Mouse (Mus musculus) gastrocnemius, postnatal 25 days (tissue): ENCODE data around the gene Igfbp4. TPM values are rescaled to one million over a fixed set of nuclear protein-coding genes. Genes with fewer than 3 reads are reported as not detected.

ENCODE experiments used
- total RNA-seq, 2 experiments: library from RNA; stranded (reverse); gene quantifications; 1 replicate in 1 of 2; 2 replicates in 1 of 2; pipeline ENCODE4 v1.2.3; 2021

Igfbp4 gene
- total RNA-seq, 2 experiments from 2014 or later = 38.6 to 49.1 TPM

Other genes with a start within 250 kb of the Igfbp4 start
- 10 to 100 TPM; 51.3 to 63.6 TPM for gene Msl1, start 245.7 kb upstream of the Igfbp4 start, total RNA-seq
- gene Casc3, start 236.3 kb upstream of the Igfbp4 start, total RNA-seq = 10 to 100 TPM; 13.9 to 15.0 TPM
- gene Rapgefl1, start 204.5 kb upstream of the Igfbp4 start, total RNA-seq = under 1 TPM; 0.23 to 0.40 TPM
- 1 to 10 TPM; 4.1 to 4.9 TPM for gene Wipf2, start 177.6 kb upstream of the Igfbp4 start, total RNA-seq
- gene Cdc6, start 133.4 kb upstream of the Igfbp4 start, total RNA-seq = under 1 TPM; 0.13 to 0.56 TPM
- gene Rara, start 113.4 kb upstream of the Igfbp4 start, total RNA-seq = 10 to 100 TPM in 1 of 2 experiments, 1 to 10 TPM in 1; 9.4 to 12.8 TPM
- not detected for gene Gjd3, start 58.2 kb upstream of the Igfbp4 start, total RNA-seq
- 1 to 10 TPM; 2.3 to 3.8 TPM for gene Top2a, start 17.1 kb upstream of the Igfbp4 start, total RNA-seq
- gene Tns4, start 48.1 kb downstream of the Igfbp4 start, total RNA-seq = under 1 TPM in 1 of 2 experiments, not detected in 1; 0.05 TPM
- gene Ccr7, start 113.8 kb downstream of the Igfbp4 start, total RNA-seq = not detected
- 10 to 100 TPM; 30.4 to 31.3 TPM for gene Smarce1, start 189.8 kb downstream of the Igfbp4 start, total RNA-seq
- gene Krt222, start 202.8 kb downstream of the Igfbp4 start, total RNA-seq = 1 to 10 TPM; 4.9 to 6.4 TPM
- not detected for gene Krt24, start 244.0 kb downstream of the Igfbp4 start, total RNA-seq